Mouse (Mus musculus) gastrocnemius, postnatal 14 days (tissue): ENCODE results near the gene Hebp1. TPM values are rescaled to one million over a fixed set of nuclear protein-coding genes. Genes with fewer than 3 reads are reported as not detected.

ENCODE experiments used
- DNase-seq: peaks from one replicate; pipeline ENCODE4 v3.0.0; 2021; ENCODE audit warnings: mixed read lengths
- intact Hi-C: fragments of 180-260 bp; cut with DNase I; formaldehyde crosslinking; loops from one replicate; pipeline ENCODE4 v1.15.1; 2025; ENCODE audit warnings: low total_unique reads
- total RNA-seq, 2 experiments: library from RNA; stranded (reverse); gene quantifications; 2 replicates each; pipeline ENCODE4 v1.2.3; 2021

The Hebp1 gene
- total RNA-seq, 2 experiments from 2014 or later = 9.7 to 10.3 TPM

DNA sequence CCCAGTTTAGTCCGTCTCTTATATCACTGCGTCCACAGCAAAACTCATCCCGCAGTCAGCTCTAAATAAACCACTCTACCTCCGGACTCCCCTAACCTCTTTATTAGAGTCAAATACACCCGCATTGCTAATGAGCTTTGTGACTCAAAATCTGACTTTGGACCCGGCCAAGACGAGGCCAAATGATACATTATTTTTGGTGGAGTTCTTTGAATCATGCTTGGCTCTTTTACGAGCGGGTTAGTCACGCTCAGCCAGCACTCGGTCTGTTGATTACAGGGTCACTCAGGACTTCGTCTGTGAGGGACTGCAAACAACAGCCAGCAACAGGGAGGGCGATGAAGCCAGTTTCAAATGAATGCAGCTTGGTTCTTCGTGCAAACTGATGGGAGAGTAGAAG lies 59.1 kb downstream of the Hebp1 start:
- intact Hi-C loops = no loop called here
- DNase-seq = peak; percentile 45

DNA sequence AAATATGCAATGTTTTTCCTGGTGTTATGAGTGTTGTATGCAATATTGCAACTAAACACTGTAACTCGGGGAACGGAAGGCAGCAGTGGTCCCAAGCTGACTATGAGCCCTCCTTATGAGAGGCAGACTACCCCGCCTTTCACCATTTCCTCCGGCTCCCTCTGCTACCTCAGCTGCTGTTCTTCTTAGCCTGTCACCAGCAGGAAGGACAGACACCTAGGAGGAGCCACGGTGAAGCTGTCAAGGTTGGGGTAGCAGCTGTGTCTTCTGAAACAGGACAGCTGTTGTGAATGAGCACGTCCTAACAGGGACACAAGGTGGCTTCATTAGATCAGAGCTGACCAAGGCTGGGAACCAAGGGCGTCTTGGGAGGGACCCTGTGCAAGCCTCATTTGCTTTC lies 59.6 kb downstream of the Hebp1 start:
- DNase-seq = no peak
- intact Hi-C loops = no loop called here

GRCm38 (mm10) chr6:135137736-135138135 lies 60.1 kb downstream of the Hebp1 start:
- peak; percentile 79 for DNase-seq
- intact Hi-C loops = no loop called here

DNA sequence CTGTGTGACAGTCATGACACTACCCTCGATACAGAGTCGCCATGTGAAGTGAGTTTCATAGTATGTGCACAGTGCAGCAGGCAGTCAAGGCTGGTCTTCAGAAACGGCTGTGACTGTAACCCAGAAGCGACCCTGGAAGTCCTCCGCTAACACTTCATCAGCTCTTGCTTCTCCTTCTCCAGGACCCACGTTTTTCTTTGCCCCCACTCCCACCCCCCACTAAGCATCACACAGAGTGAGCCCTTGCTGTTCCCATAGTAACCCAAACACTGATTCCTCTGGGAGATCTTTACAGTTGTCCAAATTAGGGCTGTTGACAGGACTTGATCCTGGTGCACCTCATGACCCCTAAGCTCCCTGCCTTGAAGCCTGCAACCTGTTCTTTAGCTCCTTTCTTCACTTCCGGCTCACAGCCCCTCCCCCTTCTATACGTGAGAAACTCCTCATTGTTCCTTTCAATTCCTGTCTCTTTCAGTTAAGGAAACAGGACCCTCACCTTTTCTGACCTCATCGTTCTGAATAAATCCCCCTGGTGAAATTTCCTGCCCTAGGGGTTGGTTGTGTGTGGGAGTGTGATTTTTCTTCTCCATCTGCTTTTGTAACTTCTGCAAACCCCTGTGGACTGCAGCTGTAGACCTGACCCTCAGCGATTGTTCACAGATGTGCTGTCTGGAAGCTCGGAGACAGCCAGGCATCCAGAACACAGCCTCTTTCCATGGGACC lies 61.2 kb downstream of the Hebp1 start:
- intact Hi-C loops = no loop called here
- DNase-seq = peak; percentile 35

- DNase-seq = no peak
- intact Hi-C loops = no loop called here
These were observed 62.1 kb downstream of the Hebp1 start for GRCm38 (mm10) chr6:135135735-135136134.

- intact Hi-C loops = no loop called here
- no peak for DNase-seq
These were observed 64.3 kb downstream of the Hebp1 start for GRCm38 (mm10) chr6:135133486-135133885.

- intact Hi-C loops = no loop called here
- DNase-seq = no peak
These were observed 64.7 kb downstream of the Hebp1 start for GRCm38 (mm10) chr6:135133086-135133485.

GRCm38 (mm10) chr6:135124755-135125380 lies 73.0 kb downstream of the Hebp1 start:
- intact Hi-C loops = no loop called here
- no peak for DNase-seq

- DNase-seq = no peak
- intact Hi-C loops = no loop called here
These were observed 79.6 kb downstream of the Hebp1 start, which contains the start of gene Gprc5d for GRCm38 (mm10) chr6:135118183-135118582. Gprc5d (minus strand) TSS chr6:135118283.

DNA sequence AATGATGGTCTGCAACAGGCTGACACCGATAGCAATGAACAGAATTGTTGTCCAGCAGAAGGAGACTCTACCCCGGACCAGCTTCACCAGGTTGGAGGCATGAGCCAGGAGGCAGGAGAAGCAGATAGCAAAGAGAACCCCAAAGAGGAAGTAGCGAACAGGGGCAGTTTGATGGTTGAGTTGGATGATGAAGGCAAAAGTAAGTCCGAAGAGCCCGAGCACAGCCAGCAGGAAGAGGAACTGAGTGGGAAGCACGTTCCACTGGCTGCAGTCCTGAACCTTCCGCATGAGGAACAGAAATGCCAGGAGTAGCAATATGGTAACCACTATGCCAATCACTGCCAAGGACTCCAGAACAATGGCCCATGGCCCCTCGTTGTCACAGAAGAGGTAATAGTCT lies 81.3 kb downstream of the Hebp1 start:
- no peak for DNase-seq
- intact Hi-C loops = no loop called here

DNA sequence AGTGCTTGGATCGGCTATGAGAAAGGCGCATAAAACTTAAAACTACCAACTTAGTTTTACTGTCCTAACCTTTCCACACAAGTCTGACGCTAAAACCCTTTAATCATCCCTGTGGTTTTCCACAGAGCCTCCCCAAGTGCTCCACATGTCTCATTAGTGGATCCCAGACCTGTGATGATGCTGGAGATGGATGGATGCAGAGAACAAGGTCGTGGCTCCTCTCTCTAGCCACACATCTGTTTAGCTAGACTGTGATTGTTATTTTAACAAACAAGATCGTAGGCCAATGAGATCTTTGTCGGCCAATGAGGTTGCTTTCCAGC lies 84.7 kb downstream of the Hebp1 start:
- no peak for DNase-seq
- intact Hi-C loops = no loop called here

DNA sequence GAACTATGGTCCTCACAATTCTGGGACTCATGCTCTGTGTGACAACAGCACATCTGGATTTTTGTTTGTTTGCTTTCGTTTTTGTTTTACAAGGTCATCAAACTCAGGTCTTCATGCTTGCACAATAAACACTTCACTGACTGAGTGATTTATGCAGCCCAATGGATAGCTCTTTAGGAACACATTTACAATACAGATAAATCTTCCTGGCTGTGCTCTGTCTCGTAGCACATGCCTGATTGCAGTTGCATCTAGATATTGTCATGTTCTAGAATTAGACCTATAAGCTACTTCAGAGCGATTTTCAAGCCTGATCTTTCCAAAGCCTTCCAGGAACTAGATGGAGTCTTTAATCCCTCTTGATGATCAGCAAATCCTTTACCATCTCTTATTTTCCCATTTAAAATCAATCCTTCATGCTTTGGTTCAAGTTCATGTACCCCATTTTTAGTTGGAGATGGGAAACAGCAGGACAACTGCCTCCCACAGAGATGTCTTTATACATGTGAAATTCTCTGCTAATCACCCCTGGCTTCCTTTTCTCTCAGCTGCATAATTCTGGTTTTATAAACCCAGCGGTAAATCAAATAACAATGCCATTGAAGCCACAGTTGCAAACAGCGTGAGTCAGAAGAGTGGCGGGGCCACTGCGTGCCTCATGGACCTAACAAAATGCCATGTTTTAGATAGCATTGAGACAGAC lies 85.3 kb downstream of the Hebp1 start:
- intact Hi-C loops = no loop called here

DNA sequence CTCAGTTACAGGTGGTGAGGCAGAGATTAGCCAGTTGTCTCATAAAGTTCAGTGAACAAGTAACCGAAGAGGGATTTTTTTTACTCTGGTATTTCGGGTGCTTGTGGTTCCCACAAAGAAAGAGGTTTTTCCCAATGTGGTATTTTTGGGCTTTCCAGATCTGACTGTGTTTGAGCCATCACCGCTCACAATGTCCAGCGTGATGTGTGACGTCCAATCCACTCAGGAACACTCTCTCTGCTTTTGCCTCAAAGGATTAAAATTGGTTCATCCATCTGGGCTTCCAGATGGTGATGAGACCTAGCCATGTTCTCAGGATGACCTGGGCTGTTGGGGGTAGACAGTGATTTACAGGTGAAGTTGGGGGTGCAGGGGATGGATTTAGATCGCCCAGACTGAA lies 90.8 kb downstream of the Hebp1 start:
- no peak for DNase-seq
- intact Hi-C loops = no loop called here

More for the DNA sequence above, 85.3 kb downstream of the Hebp1 start:
- no peak for DNase-seq

DNA sequence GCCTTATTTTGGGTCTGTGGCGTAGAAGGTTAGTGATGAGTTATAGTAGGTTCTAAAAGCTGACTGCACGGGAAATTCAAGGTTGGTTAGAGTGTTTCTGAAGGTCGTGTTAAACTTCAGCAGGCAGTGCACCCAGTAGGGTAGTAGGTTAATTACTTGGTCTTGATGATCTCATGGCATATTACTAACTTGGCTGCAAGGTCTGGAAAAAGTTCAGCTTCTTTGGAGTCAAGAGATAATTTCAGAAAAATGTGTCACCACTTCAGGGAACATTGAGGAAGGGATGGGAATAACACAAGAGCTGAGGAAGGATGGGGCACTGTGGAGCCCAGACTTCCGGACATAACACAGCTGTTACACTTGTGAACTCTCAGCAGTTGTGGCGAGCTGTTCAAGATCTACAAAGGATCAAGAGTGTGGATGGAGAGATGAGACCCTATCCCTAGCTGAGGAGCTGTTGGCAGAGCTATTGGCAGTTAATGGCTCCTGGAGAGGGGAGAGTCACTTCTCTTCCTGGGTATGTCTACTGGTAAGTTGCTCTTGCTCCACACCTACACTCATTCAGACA lies 95.0 kb downstream of the Hebp1 start:
- no peak for DNase-seq
- intact Hi-C loops = no loop called here

DNA sequence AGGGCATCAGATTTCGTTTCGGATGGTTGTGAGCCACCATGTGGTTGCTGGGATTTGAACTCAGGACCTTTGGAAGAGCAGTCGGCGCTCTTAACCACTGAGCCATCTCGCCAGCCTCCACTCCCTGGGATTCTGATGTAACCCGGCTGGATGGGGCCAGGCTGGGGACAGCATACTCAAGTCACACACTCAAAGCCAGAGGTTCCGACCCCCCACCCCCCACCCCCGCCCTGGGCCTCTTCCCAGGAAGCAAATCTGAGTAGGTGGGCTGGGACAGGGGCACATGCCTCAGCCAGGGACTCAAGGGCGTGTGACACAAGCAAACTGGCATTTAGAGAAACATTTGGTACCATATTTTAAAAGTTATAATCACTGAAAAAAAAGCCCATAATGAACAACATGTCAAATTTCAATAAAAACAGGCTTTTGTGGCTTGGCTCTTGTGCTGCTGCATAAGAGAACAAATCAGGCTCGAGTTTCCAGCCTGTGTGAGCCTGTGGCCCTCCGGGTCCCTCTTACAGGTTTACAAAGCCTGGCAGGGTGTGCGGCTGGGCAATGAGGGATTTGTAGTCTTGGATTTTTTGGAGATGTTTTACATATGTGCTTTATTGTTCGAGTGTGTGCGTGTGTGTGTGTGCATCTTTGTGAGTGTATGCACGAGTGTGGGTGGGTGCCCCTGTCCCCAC lies 96.9 kb downstream of the Hebp1 start:
- no peak for DNase-seq
- intact Hi-C loops = no loop called here

- DNase-seq = no peak
- intact Hi-C loops = loop anchor here (10.0 kb wide), 1 partner anchor 142 kb away; no protein-coding TSS in a partner anchor
These were observed 104.9 kb downstream of the Hebp1 start for GRCm38 (mm10) chr6:135092798-135093470.

GRCm38 (mm10) chr6:135090661-135091060 lies 107.2 kb downstream of the Hebp1 start:
- intact Hi-C loops = loop anchor here (10.0 kb wide), 1 partner anchor 144 kb away; no protein-coding TSS in a partner anchor
- DNase-seq = no peak

DNA sequence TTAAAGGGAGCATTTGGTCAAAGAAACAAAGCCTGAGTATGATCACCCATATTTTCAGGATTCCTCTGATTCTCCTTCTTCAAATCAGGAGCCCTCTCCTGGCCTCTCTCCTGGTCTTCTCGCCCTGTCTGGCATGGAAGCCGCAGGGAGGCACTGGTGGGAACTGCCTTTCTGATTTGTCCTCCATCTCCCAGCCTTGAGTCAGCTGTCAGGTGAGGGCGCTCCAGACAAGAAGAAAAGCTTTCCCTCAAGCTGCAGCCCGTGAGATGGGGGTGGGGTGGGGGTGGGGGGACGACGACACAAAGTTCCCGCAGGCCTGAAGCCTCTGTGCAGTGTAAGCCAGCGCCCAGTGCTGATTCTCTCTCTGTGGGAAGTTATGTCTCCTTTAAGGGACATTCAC lies 108.0 kb downstream of the Hebp1 start:
- DNase-seq = peak; percentile 37
- intact Hi-C loops = loop anchor here (10.0 kb wide), 2 partner anchors 145 to 295 kb away; no protein-coding TSS in a partner anchor
